In genomic region chr2:124100486-124101200, GRCm38 (mm10) we compare ENCODE assay signal across 8 mouse cellular contexts. TPM values are rescaled to one million over a fixed set of nuclear protein-coding genes. Genes with fewer than 3 reads are reported as not detected.
DNase-seq lines count a peak whose midpoint lies in the region; ATAC-seq and TF ChIP-seq lines count a peak whose summit lies in the region.

No protein-coding gene starts in this region.

- intact Hi-C loops in heart, adult 2 months (cut with DNase I): loop anchor here (1.0 to 5.0 kb wide), 4 partner anchors 507 to 1114 kb away; no protein-coding TSS in a partner anchor

- TF ChIP-seq EP300 in heart, adult 2 months (IDR thresholded peaks at IDR 0.05; ENCODE audit: insufficient read depth, low read depth, low read length): peak; percentile 80; the same call in 1 of the 2 replicates

- no peak for TF ChIP-seq POLR2A in heart, adult 2 months (IDR thresholded peaks at IDR 0.05; ENCODE audit: insufficient read depth, low read depth, low read length)

- peak; percentile 48 for DNase-seq in ovary, postnatal 36 days (ENCODE audit: low spot score)
- DNase-seq in ovary, postnatal 10 days (ENCODE audit: low spot score): no peak
- peak; percentile 79 for DNase-seq in embryo, embryonic 11 days
- DNase-seq in heart, adult 2 months: peak; percentile 61 to 74
- DNase-seq in kidney, adult 9 months: peak; percentile 27
- DNase-seq in liver, embryonic 11.5 days (ENCODE audit: low spot score): peak; percentile 35
- no peak for DNase-seq in c-Kit-positive CD71-positive TER-119-positive erythroid progenitor cells, embryonic 14.5 days (ENCODE audit: low spot score)

- no peaks in the 10 kb centered on the region for H3K9me3 ChIP-seq in liver, embryonic 11.5 days (ENCODE audit: control insufficient read depth, low read length)
- H3K9me3 ChIP-seq in neural tube, embryonic 14.5 days (ENCODE audit: control insufficient read depth, low read length): no peaks in the 10 kb centered on the region

- no peak overlapping the region for H3K4me3 ChIP-seq in heart, adult 2 months
- no peak overlapping the region for H3K4me3 ChIP-seq in liver, embryonic 11.5 days (ENCODE audit: low read depth, low read length)
- no peak overlapping the region for H3K4me3 ChIP-seq in neural tube, embryonic 14.5 days (ENCODE audit: low read depth, low read length)

- peak; percentile 97 for TF ChIP-seq CTCF in heart, adult 2 months (IDR thresholded peaks at IDR 0.05)

- no peaks in the 10 kb centered on the region for H3K36me3 ChIP-seq in heart, adult 2 months (ENCODE audit: control insufficient read depth, insufficient read depth, low read length)
- H3K36me3 ChIP-seq in liver, embryonic 11.5 days (ENCODE audit: control insufficient read depth, insufficient read depth, low read length): no peaks in the 10 kb centered on the region
- H3K36me3 ChIP-seq in neural tube, embryonic 14.5 days (ENCODE audit: control insufficient read depth, insufficient read depth, low read length): no peaks in the 10 kb centered on the region

- ATAC-seq in liver, embryonic 11.5 days (replicated peaks; ENCODE audit: low FRiP score): no peak
- ATAC-seq in neural tube, embryonic 14.5 days (ENCODE audit: low read depth): peak; percentile 92

- no peak overlapping the region for H3K27ac ChIP-seq in heart, adult 2 months
- H3K27ac ChIP-seq in liver, embryonic 11.5 days (ENCODE audit: low read depth, low read length): no peak overlapping the region
- no peak overlapping the region for H3K27ac ChIP-seq in neural tube, embryonic 14.5 days (ENCODE audit: low read depth, low read length)

- H3K79me2 ChIP-seq in heart, adult 2 months (replicated peaks; ENCODE audit: control insufficient read depth, insufficient read depth, low read length): no peaks in the 10 kb centered on the region

- H3K27me3 ChIP-seq in heart, adult 2 months (ENCODE audit: control insufficient read depth, insufficient read depth, low read length): no peaks in the 10 kb centered on the region
- H3K27me3 ChIP-seq in liver, embryonic 11.5 days (replicated peaks; ENCODE audit: control insufficient read depth, insufficient read depth, low read length): no peaks in the 10 kb centered on the region
- no peaks in the 10 kb centered on the region for H3K27me3 ChIP-seq in neural tube, embryonic 14.5 days (ENCODE audit: control insufficient read depth, insufficient read depth, low read length)

- WGBS in heart, adult 2 months: 21% methylated on average over 9 of the region's 9 CpGs
- 25% methylated on average over 9 of the region's 9 CpGs for WGBS in liver, embryonic 11.5 days
- WGBS in neural tube, embryonic 14.5 days: 23% methylated on average over 9 of the region's 9 CpGs

- H3K4me1 ChIP-seq in heart, adult 2 months (ENCODE audit: control insufficient read depth, insufficient read depth, low read length): peaks cover 1% of the 10 kb centered on the region; the same call in 1 of the 2 replicates
- H3K4me1 ChIP-seq in liver, embryonic 11.5 days (replicated peaks; ENCODE audit: control insufficient read depth, insufficient read depth, low read length): no peaks in the 10 kb centered on the region
- H3K4me1 ChIP-seq in neural tube, embryonic 14.5 days (ENCODE audit: control insufficient read depth, insufficient read depth, low read length): 0 out of 2 replicates have a peak, but pooled peaks cover 3% of the 10 kb centered on the region

- H3K9ac ChIP-seq in heart, adult 2 months (ENCODE audit: low read depth, low read length): no peak overlapping the region
- H3K9ac ChIP-seq in liver, embryonic 11.5 days (ENCODE audit: low read depth, low read length): no peak overlapping the region
- no peak overlapping the region for H3K9ac ChIP-seq in neural tube, embryonic 14.5 days (replicated peaks; ENCODE audit: low read depth, low read length)

- no peak overlapping the region for H3K4me2 ChIP-seq in liver, embryonic 11.5 days
- H3K4me2 ChIP-seq in neural tube, embryonic 14.5 days (ENCODE audit: low read depth, low read length): no peak overlapping the region

RNA-seq across cellular contexts. Expression of gene Sema6d, which starts 10.9 kb away (rescaled TPM):
- 10 to 100 TPM; 13.8 to 16.4 TPM for total RNA-seq in heart, adult 2 months (2021)
- 14.0 and 20.6 TPM in 2 replicates for polyA plus RNA-seq in heart, adult 2 months (2012; rRNA removed)
- polyA plus RNA-seq in liver, embryonic 11.5 days (2014; fragmentation: Nextera tagmentation; extraction: Ambion mirVana): 10.6 and 12.2 TPM in 2 replicates
- polyA plus RNA-seq in neural tube, embryonic 14.5 days (2014; fragmentation: Nextera tagmentation; extraction: Ambion mirVana): 67.8 and 75.5 TPM in 2 replicates

Comparison
In these comparisons a context has a peak if more than half of its experiments do, and no peak if none do; other contexts are left out.
1. DNase-seq: peak in ovary, postnatal 36 days (single experiment), embryo, embryonic 11 days (single experiment), heart, adult 2 months (2 of 2), kidney, adult 9 months (single experiment) and liver, embryonic 11.5 days (single experiment); none in ovary, postnatal 10 days (single experiment) and c-Kit-positive CD71-positive TER-119-positive erythroid progenitor cells, embryonic 14.5 days (single experiment).